Mouse (Mus musculus): ENCODE results near the gene Eml6. TPM values are rescaled to one million over a fixed set of nuclear protein-coding genes. Genes with fewer than 3 reads are reported as not detected.

Gene Eml6
- total and polyA plus RNA-seq, 2 experiments from 2014 or later = 0.63 to 10.6 TPM

- no peak overlapping the region for H3K4me2 ChIP-seq (ENCODE audit: low read depth, low read length)
- peak overlapping the region; percentile 73 for H3K27ac ChIP-seq (ENCODE audit: low read depth)
- 85% methylated on average over 7 of the region's 7 CpGs for WGBS
Measured at GRCm38 (mm10) chr11:29808981-29809589, 216.7 kb downstream of the Eml6 start.

DNA sequence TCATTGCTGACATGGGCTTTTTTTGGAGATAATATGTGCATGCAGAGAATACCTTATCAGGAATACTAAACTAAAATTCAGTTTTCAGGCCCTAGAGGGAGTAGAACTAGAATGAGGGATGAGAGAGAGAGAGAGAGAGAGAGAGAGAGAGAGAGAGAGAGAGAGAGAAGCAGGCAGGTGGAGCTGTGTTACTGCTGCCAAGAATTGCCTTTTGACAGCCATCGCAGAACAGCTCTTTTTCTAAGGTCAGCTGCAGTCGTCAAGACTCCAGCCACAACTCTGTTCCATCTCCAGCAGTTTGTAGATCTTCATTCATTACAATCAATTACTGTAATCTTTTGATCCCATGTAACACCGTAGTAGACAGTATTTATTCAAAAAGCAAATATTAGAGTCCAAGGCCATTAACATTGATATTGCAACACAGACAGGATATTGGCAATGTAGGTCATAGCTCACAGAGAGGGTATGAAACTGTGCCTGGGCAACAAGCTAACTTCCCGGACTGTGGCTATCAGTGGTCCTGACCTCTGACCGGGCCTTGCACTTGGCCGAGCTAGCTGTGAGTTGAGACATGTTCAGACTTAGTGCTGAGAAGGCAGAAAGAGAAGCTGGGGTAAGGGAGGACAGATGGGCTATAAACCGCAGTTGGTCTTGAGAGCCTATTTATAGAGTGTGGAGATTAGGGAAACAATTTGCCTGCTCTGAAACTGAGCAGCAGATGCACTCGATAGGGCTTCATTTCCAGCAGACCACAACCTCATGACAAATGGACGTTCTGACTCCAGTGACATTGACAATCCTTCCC, 217.5 kb downstream of the Eml6 start:
- H3K27ac ChIP-seq (ENCODE audit: low read depth) = peak overlapping the region; percentile 73
- no peaks in the 10 kb centered on the region for H3K27me3 ChIP-seq (ENCODE audit: control insufficient read depth, insufficient read depth, low read length)
- TF ChIP-seq EP300 (IDR thresholded peaks at IDR 0.05; ENCODE audit: low read depth) (no peak), CTCF (IDR thresholded peaks at IDR 0.05; ENCODE audit: low read depth) (no peak)
- H3K9me3 ChIP-seq (replicated peaks; ENCODE audit: control insufficient read depth, low read length) = no peaks in the 10 kb centered on the region
- no peak overlapping the region for H3K9ac ChIP-seq (replicated peaks; ENCODE audit: low read depth, low read length)
- no peak overlapping the region for H3K4me2 ChIP-seq (ENCODE audit: low read depth, low read length)
- 18% methylated on average over 9 of the region's 9 CpGs for WGBS
- H3K4me1 ChIP-seq (ENCODE audit: control insufficient read depth, insufficient read depth) = 0 out of 2 replicates have a peak, but pooled peaks cover 22% of the 10 kb centered on the region
- no peaks in the 10 kb centered on the region for H3K36me3 ChIP-seq (replicated peaks; ENCODE audit: control insufficient read depth, insufficient read depth, low read length)
- peak; percentile 51 for DNase-seq (ENCODE audit: low spot score)
- peak; percentile 76 for ATAC-seq (ENCODE audit: insufficient read depth, low read depth)
- H3K4me3 ChIP-seq (ENCODE audit: low read depth, low read length) = no peak overlapping the region

More at GRCm38 (mm10) chr11:29808981-29809589, 216.7 kb downstream of the Eml6 start:
- ATAC-seq (ENCODE audit: insufficient read depth, low read depth) = no peak
- Histone ChIP-seq H3K27me3 (ENCODE audit: control insufficient read depth, insufficient read depth, low read length) (no peaks in the 10 kb centered on the region), H3K4me3 (ENCODE audit: low read depth, low read length) (no peak overlapping the region), H3K9ac (replicated peaks; ENCODE audit: low read depth, low read length) (no peak overlapping the region), H3K36me3 (replicated peaks; ENCODE audit: control insufficient read depth, insufficient read depth, low read length) (no peaks in the 10 kb centered on the region), H3K4me1 (ENCODE audit: control insufficient read depth, insufficient read depth) (0 out of 2 replicates have a peak, but pooled peaks cover 22% of the 10 kb centered on the region), H3K9me3 (replicated peaks; ENCODE audit: control insufficient read depth, low read length) (no peaks in the 10 kb centered on the region)
- DNase-seq (ENCODE audit: low spot score) = no peak
- TF ChIP-seq CTCF (IDR thresholded peaks at IDR 0.05; ENCODE audit: low read depth) (no peak), EP300 (IDR thresholded peaks at IDR 0.05; ENCODE audit: low read depth) (no peak)

- Histone ChIP-seq H3K4me3 (ENCODE audit: low read depth, low read length) (no peak overlapping the region), H3K4me2 (ENCODE audit: low read depth, low read length) (no peak overlapping the region), H3K27ac (ENCODE audit: low read depth) (0 out of 2 replicates have a peak overlapping the region, but pooled peaks have one; percentile 73), H3K27me3 (ENCODE audit: control insufficient read depth, insufficient read depth, low read length) (no peaks in the 10 kb centered on the region), H3K9me3 (replicated peaks; ENCODE audit: control insufficient read depth, low read length) (no peaks in the 10 kb centered on the region), H3K9ac (replicated peaks; ENCODE audit: low read depth, low read length) (no peak overlapping the region), H3K36me3 (replicated peaks; ENCODE audit: control insufficient read depth, insufficient read depth, low read length) (no peaks in the 10 kb centered on the region), H3K4me1 (ENCODE audit: control insufficient read depth, insufficient read depth) (0 out of 2 replicates have a peak, but pooled peaks cover 22% of the 10 kb centered on the region)
- ATAC-seq (ENCODE audit: insufficient read depth, low read depth) (no peak), DNase-seq (ENCODE audit: low spot score) (no peak)
- no peak for TF ChIP-seq EP300 (IDR thresholded peaks at IDR 0.05; ENCODE audit: low read depth)
- no peak for TF ChIP-seq CTCF (IDR thresholded peaks at IDR 0.05; ENCODE audit: low read depth)
- 76% methylated on average over 5 of the region's 5 CpGs for WGBS
Measured at GRCm38 (mm10) chr11:29807325-29807724, 218.5 kb downstream of the Eml6 start.

DNA sequence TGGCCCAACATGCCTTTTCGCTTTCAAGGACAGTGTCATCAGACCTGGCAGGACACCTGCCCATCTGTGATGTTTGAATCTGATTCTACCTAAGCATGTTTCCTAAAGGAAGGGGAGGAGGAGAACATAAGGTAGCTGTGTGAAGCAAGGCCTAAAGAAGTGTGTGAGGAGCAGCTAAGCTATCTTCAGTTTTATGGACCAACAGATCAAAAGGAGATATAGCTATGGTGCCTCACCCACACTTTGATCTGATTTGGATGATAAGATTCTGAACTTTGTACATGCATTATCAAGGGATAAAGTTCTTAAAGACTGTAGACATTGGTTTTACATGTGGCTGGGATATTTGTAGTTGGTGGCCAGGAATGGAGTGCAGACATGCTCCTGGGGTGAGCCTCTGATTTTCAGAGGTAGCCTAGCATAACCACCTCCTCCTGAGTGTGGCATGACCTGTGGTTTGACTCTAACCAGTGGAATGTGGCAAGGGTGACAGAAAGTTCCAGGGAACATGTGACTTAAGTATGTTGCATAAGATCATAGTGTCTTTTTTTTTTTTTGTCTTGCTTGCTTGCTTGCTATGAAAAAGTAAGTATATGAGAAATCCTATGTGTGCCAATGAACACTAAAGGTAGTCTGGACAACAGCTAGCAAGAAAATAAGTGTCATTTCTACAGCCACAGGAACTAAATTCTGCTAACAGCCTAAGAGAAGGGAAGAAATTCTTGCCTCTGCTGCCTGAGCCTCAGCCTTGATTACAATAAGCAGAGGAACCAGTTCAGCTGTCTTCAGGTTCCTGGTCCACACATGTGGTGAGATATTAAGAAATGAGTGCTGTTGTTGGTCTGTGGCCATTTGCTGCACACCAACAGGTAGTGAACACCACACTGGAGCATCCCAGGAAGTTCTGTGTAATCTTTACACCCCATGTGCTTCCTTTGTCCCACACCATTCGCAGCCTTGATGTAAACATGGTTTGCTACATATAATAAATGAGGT, 224.1 kb downstream of the Eml6 start:
- Histone ChIP-seq H3K4me2 (ENCODE audit: low read depth, low read length) (no peak overlapping the region), H3K9ac (replicated peaks; ENCODE audit: low read depth, low read length) (no peak overlapping the region), H3K36me3 (replicated peaks; ENCODE audit: control insufficient read depth, insufficient read depth, low read length) (no peaks in the 10 kb centered on the region), H3K4me3 (ENCODE audit: low read depth, low read length) (no peak overlapping the region), H3K9me3 (replicated peaks; ENCODE audit: control insufficient read depth, low read length) (no peaks in the 10 kb centered on the region), H3K27me3 (ENCODE audit: control insufficient read depth, insufficient read depth, low read length) (no peaks in the 10 kb centered on the region), H3K27ac (ENCODE audit: low read depth) (no peak overlapping the region), H3K4me1 (ENCODE audit: control insufficient read depth, insufficient read depth) (no peaks in the 10 kb centered on the region)
- DNase-seq (ENCODE audit: low spot score) (no peak), ATAC-seq (ENCODE audit: insufficient read depth, low read depth) (no peak)
- TF ChIP-seq EP300 (IDR thresholded peaks at IDR 0.05; ENCODE audit: low read depth) (no peak), CTCF (IDR thresholded peaks at IDR 0.05; ENCODE audit: low read depth) (no peak)
- 85% methylated on average over 2 of the region's 2 CpGs for WGBS

GRCm38 (mm10) chr11:29799839-29800238, 226.0 kb downstream of the Eml6 start:
- Histone ChIP-seq H3K9ac (replicated peaks; ENCODE audit: low read depth, low read length) (no peak overlapping the region), H3K4me3 (ENCODE audit: low read depth, low read length) (no peak overlapping the region), H3K27ac (ENCODE audit: low read depth) (no peak overlapping the region), H3K4me1 (ENCODE audit: control insufficient read depth, insufficient read depth) (0 out of 2 replicates have a peak, but pooled peaks cover 3% of the 10 kb centered on the region), H3K4me2 (ENCODE audit: low read depth, low read length) (no peak overlapping the region), H3K9me3 (replicated peaks; ENCODE audit: control insufficient read depth, low read length) (no peaks in the 10 kb centered on the region), H3K27me3 (ENCODE audit: control insufficient read depth, insufficient read depth, low read length) (no peaks in the 10 kb centered on the region), H3K36me3 (replicated peaks; ENCODE audit: control insufficient read depth, insufficient read depth, low read length) (no peaks in the 10 kb centered on the region)
- 71% methylated on average over 1 of the region's 1 CpGs for WGBS
- ATAC-seq (ENCODE audit: insufficient read depth, low read depth) (no peak), DNase-seq (ENCODE audit: low spot score) (no peak)
- no peak for TF ChIP-seq EP300 (IDR thresholded peaks at IDR 0.05; ENCODE audit: low read depth)
- no peak for TF ChIP-seq CTCF (IDR thresholded peaks at IDR 0.05; ENCODE audit: low read depth)
